Mouse (Mus musculus) urinary bladder, adult 2 months (tissue): ENCODE measurements around the gene Gm4131. TPM values are rescaled to one million over a fixed set of nuclear protein-coding genes. Genes with fewer than 3 reads are reported as not detected.

ENCODE experiments used
- polyA plus RNA-seq: library from polyadenylated mRNA; depleted of rRNA; stranded (reverse); fragments of >200 nt; gene quantifications from 2 replicates; pipeline ENCODE4 v1.2.3, GENCODE M21; 2012; rRNA removed

The Gm4131 gene
- polyA plus RNA-seq, 1 experiment = not detected

Other genes with a start within 250 kb of the Gm4131 start
- gene Gucy1b2, start 110.6 kb downstream of the Gm4131 start, polyA plus RNA-seq = not detected in 2 replicates
- 13.8 and 18.9 TPM in 2 replicates for gene Fam124a, start 11.2 kb downstream of the Gm4131 start, polyA plus RNA-seq
- gene Serpine3, start 96.7 kb upstream of the Gm4131 start, polyA plus RNA-seq = not detected in 2 replicates
- 10.5 and 12.3 TPM in 2 replicates for gene Ints6, start 194.2 kb upstream of the Gm4131 start, polyA plus RNA-seq